Mouse (Mus musculus) right cerebral cortex, postnatal 14 days (tissue): ENCODE data around the gene Gm20388.
"Not testable (repeated sequence)": the region's sequence is repeated elsewhere in the genome, so short reads cannot be mapped to it uniquely, and the experiment has no call there.

Experiments used
- DNase-seq: peaks from one replicate; pipeline ENCODE4 v3.0.0; 2022

Gm20388 gene

DNA sequence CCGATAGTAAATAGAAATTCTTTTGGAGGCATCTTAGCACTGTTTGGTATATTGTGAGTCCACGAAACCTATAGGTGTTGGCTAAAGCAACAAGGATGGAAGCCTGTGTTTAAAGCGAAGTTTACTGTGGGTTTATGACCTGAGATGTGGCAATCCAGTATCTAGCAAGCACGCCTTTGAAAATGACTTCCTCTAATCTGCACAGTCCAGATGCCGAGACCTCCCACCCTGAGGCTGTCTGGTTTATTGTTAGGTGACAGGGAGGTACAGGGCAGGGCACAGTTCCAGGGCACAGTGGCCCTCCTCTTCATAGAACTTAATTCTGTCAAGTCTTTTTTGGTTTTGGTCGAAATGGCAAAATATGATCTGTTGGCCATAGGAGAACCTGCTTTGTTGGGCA is 3166.6 kb downstream of the Gm20388 start:
- no peak for DNase-seq

DNA sequence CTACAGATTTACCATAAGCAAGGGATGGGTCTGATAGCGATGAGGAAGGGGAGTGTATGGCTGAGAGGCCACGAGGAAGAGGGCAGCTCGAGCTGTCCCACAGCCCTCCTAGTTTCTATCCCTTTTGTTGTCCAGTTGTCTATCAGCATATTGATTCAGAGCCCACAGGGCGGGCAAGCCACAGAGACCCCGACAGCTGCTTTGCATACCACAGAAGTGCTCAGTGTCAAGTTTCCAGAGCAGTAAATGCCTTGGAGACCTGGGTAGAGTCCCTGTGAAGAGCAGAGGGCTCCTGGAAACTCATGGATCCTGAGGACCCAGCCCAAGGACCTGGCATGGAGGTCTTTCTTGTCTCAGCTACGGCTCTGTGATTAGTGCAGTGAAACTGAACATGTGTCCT is 3172.4 kb downstream of the Gm20388 start:
- no peak for DNase-seq

DNA sequence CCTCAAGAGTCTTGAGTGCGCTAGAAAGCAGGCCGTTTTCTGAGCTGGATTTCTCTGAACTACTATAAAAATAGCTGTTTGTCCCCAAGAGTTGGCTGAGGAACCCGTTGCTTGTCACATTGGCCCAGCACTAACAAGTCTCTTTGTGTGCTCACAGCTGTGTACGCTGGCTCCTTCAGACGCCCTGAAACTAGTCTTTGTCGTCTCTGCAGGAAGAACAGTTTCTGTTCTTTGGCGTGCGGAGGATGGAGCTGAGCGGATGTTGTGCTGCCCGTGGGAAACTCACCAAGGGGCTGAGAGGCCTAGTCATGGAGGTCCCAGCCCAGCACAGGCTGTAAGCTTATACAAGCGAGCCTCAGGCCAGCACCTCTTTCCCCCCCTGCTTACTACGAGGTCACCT is 3173.0 kb downstream of the Gm20388 start:
- DNase-seq: peak; percentile 19

DNA sequence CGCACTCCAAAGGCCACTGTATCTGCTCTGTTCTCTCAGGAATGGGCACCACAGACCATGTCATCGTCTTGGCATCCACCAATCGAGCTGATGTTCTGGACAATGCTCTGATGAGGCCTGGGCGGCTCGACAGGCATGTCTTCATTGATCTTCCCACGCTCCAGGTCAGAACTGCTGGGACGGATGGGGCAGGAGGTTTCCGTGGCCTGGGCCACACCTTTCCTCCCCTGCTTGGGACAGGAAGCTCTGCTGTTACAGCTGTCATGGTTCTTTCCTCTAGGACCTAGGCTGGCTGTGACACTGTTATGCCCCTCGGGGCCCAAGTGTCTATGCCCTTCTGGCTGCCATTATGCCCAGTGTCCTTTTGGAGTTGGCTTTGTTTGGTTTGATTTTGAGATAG is 3176.6 kb downstream of the Gm20388 start:
- no peak for DNase-seq

DNA sequence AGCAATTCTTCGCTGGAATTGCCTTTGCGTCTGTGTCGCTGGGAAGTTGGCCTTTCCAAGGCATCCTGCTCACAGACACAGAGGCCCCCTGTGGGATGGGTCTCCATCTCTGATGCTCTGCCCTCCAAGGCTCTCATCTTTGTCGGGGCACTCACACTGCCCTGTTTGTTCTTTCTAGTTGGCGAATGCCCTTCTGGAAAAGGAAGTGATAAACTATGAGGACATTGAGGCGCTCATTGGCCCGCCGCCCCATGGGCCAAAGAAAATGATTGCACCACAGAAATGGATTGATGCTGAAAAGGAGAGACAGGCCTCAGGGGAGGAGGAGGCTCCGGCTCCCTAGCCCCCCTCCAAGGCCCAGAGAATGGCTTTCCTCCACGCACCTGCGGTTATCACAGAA is 3186.6 kb downstream of the Gm20388 start:
- no peak for DNase-seq

DNA sequence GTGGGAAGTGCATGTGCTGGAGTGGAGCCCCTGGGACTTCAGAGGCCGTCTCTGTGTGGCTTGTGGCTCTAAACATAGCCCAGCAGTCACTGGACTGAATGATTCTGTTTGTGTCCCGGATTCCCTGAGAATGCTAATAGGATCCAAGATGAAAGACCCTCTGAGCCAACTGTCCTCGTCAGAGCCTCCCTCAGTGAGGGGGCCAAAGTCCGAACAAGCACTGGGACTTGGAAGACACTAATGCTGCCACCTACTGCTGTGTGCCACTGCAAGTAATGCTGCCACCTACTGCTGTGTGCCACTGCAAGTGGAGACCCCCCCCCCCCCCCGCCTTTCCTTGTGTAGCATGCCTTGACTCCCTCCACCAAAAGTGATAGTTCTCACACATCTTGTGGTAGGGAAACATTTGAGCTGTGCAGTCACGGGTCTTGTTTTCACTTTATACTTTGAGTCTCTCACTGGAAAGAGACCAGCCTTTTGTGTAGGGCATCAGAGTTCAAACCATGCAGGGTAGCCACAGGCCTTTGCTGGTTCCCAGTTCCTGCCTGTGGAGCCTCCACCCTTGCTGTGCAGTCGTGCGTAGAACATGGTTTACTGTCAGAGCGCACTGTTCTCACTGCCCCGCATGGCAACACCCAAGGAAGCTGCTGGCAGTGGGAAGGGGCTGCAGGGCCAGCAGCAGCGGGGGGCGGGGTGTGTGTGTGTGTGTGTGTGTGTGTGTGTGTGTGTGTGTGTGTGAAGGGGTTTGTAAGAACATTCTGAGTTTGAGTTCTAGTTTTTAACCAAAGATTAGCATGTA is 3187.3 kb downstream of the Gm20388 start:
- peak; percentile 46 for DNase-seq

DNA sequence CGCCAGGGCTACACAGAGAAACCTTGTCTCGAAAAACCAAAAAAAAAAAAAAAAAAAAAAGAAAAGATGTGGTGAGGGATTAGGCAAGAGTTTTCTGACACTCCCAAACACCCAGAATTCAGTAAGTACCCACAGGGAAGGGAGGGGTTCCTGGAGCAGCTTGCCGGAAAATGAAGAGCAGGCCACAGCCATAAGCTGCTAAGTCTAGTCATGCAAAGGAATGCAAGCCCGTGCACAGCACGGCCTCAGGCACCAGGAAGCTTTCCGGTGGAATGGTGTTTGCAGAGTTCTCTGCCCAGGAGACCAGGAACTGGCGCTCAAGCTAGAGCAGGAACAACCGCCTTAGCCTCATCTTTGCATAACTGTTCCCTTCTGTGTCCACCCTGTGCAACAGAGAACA is 3189.6 kb downstream of the Gm20388 start:
- DNase-seq: no peak

DNA sequence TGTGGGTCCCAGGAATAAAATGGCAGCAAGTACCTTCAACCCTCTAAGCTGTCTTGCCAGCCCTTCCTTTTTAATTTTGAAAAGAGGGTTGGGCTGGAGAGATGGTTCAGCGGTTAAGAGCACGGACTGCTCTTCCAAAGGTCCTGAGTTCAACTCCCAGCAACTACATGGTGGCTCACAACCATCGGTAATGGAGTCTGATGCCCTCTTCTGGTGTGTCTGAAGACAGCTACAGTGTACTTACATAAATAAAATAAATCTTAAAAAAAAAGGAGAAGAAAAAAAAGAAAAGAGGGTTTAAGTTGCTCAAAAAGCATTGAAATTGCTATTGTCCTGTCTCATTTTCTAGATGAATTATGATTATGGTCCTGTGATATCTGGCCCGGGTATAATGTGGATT is 3190.6 kb downstream of the Gm20388 start:
- no peak for DNase-seq

DNA sequence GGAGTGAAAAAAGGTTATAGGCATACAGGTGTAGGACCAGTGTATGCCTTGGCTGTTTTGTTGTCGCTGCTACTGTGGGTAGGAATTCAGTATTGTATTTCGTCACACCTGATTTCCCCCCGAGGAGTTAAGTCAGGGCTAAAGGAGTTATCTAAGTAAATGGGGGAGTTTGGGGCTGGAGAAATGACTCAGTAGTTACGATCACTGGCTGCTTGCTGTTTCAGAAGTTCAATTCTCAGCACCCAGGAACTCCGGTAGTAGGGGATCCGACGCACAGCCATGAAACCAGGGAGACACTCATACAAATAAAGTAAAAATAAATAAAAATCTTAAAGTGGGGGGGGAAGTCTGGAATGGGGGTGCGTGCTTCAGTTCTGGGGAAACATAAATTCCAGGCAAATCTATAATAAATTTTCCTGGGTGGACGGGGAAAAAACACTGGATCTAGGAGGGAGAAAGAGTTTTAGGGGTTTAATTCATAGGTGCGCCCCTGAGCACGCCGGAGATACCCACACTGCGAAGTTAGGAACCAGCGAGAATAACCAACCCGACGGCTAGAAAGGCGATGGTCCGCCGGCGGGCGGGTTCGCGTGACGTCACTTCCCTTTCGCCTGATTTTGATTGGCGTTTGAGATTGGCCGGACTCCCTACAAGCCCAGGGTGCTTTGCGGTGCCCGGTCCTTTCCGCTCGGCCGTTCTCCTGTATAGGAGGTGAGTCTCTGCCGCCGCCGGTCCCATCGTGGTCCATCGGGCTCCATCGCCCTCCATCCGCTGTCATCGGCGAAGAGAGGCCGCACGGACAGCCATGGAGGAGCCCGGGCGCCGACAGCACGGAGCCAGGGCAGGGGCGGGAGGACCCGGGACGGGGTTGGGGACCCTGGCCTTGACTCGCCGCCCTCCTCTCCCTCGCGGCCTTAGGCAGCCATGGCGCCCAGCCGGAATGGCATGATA is 3191.4 kb downstream of the Gm20388 start, which contains the start of gene Rpl13:
Gene Rpl13, plus strand, starts transcription at position 616 of the 951 bp plus-strand sequence.
- DNase-seq: peak; percentile 97

DNA sequence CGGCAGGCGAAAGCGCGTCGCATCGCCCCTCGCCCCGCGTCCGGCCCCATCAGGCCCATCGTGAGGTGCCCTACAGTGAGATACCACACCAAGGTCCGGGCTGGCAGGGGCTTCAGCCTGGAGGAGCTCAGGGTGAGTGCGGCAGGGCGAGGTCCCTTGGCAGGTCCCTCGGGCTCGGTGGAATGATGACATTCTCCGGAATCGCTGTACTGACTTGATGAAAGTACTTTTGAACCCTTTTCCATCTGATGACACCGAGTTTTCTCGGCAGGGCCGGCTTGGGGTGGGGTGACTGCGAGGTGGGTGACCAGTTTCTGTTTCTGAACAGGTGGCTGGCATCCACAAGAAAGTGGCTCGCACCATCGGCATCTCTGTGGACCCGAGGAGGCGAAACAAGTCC is 3192.2 kb downstream of the Gm20388 start:
- DNase-seq: not testable (repeated sequence)

DNA sequence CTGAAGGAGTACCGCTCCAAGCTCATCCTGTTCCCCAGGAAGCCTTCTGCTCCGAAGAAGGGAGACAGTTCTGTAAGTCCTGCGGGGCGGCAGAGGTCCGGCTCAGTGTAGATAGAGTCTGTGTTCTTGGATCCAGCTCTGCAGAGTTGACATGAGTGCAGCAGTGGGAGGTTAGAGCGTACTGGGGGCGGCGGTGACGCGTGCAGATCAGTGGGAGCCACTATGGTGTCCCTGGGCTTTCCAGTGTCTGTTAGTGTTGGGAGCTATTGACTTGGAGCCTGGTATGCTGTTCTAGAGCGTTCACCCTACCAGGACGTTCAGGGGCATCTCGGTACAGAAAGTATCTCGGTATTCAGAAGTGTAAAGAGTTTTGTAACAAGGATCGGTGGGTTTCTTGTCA is 3192.6 kb downstream of the Gm20388 start:
- no peak for DNase-seq

DNA sequence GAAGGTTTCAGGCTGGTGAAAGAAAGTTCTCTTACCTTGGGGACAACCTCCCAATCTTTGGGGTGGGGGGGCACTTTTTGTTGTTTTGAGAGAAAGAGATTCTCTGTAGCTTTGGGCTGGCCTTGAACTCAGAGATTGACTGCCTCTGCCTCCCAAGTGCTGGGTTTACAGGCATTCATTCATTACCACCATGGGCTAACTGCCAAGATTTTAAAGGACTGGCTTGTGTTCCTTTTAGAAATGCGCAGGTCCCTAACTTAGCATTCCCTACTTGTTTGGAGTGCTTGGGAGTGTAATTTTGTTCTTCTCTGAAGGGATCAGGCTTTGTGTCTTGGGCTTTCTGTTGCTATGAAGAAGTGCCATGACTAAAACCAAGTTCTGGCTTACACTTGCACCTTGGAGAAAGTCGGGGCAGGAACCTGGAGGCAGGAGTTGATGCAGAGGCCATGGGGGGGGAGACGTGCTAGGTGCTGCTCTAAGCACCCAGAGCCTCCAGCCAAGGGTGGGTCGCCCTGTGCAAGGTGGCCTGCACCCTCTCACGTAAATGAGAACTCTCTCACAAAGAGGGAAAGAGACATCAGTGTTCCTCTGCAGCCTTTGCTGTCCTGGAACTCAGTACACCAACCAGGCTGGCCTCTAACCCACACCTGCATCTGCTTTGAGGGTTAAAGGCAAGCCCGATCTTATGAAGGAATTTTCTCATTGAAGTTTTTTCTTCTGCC is 3193.6 kb downstream of the Gm20388 start:
- DNase-seq: no peak

DNA sequence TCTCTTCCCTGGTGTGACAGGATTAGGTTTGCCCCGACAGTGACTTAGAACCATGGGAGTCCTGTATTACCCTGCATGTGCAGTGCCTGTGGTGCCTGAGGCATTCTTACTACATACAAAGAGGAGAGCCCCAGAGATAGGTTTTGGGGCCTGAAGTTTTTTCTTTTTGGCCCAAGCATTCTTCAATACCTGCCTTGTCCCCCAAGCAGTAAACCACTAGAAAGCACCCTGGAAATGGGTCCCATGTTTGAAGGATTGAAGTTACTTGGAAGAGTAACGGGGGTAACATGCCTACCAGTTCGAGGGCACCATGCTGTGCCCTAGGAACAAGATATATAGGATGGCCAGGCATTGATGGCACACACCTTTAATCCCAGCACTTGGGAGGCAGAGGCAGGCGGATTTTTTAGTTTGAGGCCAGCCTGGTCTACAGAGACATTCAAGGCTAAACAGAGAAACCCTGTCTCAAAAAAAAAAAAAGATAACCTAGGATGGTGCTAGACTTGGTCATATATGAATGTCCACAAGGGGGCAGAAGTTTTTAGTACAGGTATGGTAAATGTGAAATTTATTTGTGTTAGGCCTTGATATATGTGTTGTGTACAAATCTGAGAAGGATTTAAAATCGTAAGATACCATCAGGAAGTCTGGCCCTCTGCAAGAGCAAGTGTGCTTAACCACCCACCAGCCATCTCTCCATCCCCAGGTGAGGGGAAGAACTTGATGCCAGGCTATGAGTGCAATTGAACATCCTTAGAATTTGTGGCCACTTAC is 3195.1 kb downstream of the Gm20388 start:
- no peak for DNase-seq

DNA sequence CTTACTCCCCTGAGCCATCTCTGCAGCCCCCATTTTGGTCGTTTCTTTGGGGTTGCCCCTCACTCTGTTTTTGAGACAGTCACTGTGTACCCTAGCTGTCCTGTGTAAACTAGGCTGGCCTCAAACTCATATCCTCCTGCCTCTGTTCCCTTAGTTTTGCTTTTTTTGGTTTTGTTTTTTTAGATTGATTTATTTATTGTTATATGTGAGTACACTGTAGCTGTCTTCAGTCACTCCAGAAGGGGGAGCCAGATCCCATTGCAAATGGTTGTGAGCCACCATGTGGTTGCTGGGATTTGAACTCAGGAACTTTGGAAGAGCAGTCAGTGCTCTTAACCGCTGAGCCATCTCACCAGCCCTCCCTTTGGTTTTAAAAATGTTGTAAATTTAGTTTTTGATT is 3195.9 kb downstream of the Gm20388 start:
- DNase-seq: no peak

DNA sequence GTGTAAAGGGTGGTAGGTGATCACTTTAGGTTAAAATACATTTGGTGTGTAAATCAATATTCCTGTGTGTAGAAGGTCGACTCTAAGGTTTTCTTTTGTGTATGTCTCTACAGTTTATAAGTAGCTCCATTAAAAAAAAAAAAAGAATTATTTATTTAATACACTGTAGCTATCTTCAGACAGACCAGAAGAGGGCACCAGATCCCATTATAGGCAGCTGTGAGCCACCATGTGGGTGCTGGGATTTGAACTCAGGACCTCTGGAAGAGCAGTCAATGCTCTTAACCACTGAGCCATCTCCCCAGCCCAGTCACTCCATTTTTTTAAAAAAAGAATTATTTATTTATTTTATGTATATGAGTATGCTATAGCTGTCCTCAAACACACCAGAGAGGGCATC is 3197.4 kb downstream of the Gm20388 start:
- DNase-seq: no peak

DNA sequence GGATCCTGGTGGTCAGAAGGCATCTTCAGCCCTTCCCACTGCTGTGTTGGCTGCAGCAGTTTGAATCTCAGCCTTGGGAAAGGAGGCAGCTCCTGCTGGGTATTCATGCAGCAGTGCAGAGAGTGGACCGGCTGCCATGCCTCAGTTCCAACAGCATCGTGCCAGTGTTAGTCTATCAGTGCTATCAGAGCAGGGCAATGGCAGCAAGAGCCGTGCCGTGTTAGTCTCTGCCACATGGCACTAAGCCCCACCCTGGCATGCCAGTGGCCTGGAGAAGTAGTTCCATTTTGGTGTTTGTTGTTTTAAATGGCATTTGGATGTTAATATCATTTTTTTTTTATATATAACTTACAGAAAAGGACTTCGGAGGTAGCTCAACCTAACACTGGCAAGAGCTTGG is 3198.3 kb downstream of the Gm20388 start:
- DNase-seq: no peak

DNA sequence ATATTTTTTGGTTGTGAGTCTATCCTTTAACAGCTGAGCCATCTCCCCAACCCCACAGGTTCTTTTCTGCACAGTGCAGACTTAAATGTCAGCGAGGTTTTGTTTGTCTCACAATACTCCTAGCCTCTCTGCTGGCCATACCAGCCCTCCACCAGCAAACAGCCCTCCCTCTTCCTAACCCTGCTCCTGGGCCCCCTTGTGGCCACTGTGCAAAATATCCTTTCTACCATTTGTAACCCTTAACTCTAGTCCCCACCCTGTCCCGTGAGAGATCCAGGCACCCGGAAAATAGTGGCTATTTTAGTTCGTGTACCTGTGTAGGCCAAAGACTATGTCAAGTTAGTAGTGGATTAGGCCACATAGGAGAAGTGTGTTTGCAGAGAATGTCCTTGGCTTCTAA is 3200.0 kb downstream of the Gm20388 start:
- peak; percentile 39 for DNase-seq

DNA sequence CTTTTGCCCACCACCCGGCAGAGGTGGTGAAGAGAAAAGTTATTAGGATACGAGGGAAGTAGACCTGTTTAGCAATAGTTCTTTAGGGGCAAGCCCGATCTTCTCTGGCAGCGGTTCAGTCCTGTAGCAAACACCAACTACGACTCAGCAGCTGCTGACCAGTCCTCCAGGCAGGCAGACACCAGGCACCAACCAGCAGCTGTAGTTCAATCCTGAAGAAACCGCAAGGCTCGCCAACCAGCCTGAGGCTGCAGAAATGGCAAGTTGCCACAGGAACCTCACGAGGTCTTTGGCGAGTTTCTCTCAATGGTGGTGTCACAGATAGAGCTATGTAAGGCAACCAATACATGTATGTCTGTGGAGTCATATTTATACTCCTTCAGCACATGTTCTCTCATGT is 3202.3 kb downstream of the Gm20388 start:
- no peak for DNase-seq

DNA sequence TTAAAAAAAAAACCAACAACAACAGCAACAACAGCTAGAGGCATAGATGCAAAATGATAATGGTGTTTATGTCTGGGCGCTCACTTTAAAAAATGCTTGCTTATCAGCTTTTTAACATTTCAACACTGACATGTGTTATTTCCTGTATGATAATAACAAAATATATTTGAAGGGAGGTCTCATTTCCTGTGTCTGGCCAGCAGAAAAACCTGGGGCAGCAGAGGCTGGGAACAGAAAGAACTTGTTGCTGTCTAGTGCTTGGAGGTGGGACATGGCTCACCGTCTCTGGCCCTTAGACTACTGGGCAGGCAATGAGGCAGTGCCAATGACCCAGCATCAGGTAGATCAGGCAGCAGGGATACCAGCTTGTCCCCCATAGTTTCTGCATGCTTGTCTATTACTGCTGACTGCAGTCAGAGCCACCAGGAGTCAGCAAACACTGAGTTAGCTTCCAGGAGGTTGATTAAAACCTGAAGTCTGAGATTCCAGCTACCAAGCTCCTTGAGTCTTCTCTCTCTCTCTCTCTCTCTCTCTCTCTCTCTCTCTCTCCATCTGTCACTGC is 3203.3 kb downstream of the Gm20388 start:
- no peak for DNase-seq

DNA sequence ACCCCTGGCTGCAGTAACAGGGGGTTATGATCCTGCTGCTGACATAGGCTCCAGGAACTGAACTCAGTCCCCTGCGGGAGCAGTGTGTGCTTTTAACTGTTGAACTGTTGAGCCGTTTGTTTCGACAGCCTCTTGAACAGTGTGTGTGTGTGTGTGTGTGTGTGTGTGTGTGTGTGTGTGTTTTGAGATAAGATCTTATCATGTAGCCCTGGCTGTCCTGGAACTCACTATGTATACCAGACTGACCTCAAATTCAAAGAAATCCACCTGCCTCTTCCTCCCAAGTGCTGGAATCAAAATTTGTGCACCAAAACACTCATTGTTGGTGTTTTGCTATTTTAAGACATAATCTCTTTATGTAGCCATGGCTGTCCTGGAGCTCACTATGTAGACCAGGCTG is 3204.0 kb downstream of the Gm20388 start:
- DNase-seq: no peak

DNA sequence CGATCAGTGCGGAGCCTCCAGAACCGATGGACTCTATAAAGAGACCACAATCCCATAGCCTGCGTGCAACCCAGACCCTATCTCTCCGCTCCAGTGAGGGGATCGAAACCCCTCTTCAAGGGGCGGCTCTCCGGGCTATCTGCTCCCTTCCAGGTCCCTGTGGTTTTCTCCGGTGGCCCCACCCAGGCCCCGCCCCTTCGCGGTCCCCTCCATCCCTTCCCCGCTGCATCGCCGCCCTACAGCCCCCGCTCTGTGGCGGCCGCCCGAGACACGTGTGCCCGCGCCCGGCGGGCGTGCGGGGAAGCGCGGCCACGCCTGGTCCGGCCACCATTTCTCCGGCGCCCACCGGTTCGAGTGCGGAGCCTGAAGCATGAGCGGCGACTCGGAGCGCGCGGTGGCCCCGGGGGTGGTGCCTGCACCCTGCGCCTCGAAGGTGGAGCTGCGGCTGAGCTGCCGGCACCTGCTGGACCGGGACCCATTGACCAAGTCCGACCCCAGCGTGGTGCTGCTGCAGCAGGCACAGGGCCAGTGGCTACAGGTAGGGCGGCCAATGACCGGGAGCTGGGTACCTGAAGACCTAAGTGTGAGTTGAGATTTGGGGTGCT is 3206.6 kb downstream of the Gm20388 start, which contains the start of gene Cpne7:
Gene Cpne7, plus strand, starts transcription at position 248 of the 605 bp plus-strand sequence.
- peak; percentile 40 for DNase-seq

DNA sequence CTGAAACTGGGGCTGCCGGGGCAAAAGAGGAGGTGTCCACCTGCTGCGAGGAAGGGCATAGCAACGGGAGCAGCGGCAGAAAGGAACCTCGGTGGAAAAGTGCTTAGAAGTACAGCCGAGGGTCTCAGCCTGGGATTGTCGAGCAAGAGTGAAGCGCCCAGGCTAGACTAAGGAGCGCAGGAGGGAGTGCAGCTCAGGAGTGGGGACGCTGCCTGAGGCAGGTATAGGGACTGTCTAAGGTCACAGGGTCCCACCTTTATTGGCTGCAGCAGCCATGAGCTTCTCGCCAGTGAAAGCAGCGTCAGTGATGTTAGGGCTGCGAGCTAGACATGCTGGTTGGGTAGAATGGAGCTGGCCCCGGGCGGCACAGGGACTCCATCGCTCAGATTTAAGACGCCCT is 3207.1 kb downstream of the Gm20388 start:
- no peak for DNase-seq
